Mouse (Mus musculus) MEL (cell line): ENCODE measurements around the gene Olfr67. TPM values are rescaled to one million over a fixed set of nuclear protein-coding genes. Genes with fewer than 3 reads are reported as not detected.

Source experiments
- DNase-seq: peaks from one replicate; pipeline ENCODE4 v3.0.0; 2011; ENCODE audit warnings: low read depth, low spot score
- H3K27ac ChIP-seq: 2 replicates; pipeline ENCODE4 v1.5.1; 2012; ENCODE audit warnings: low read depth, mild to moderate bottlenecking, control low read depth, low read length, moderate library complexity; ENCODE audit not compliant: control insufficient read depth
- H3K27me3 ChIP-seq, 2 experiments: fragments of 150-350 bp in 1 of 2; sonication (generic) in 1 of 2; 2 replicates each; pipeline ENCODE4 v1.6.1; 2012; ENCODE audit warnings: low read length in 2 of 2, mild to moderate bottlenecking in 2 of 2, improper control_type of control experiment in 1 of 2, moderate library complexity in 1 of 2; ENCODE audit not compliant: insufficient read depth in 2 of 2, control insufficient read depth in 1 of 2
- H3K36me3 ChIP-seq, 2 experiments: 2 replicates each; pipeline ENCODE4 v1.6.1; 2012 to 2014; ENCODE audit warnings: low read length in 2 of 2, improper control_type of control experiment in 1 of 2, inconsistent platforms in 1 of 2, mild to moderate bottlenecking in 1 of 2; ENCODE audit not compliant: insufficient read depth in 2 of 2, control insufficient read depth in 1 of 2
- H3K4me1 ChIP-seq, 2 experiments: fragments of 150-350 bp in 1 of 2; sonication (generic) in 1 of 2; 2 replicates each; pipeline ENCODE4 v1.6.1; 2012; ENCODE audit warnings: low read length in 2 of 2, improper control_type of control experiment in 1 of 2, mild to moderate bottlenecking in 1 of 2; ENCODE audit not compliant: insufficient read depth in 2 of 2, control insufficient read depth in 1 of 2
- H3K4me3 ChIP-seq, 2 experiments: fragments of 150-350 bp in 1 of 2; sonication (generic) in 1 of 2; 2 replicates each; pipeline ENCODE4 v1.5.1; 2012; ENCODE audit warnings: low read depth in 2 of 2, low read length in 2 of 2, mild to moderate bottlenecking in 2 of 2, moderate library complexity in 2 of 2, control low read depth in 1 of 2, improper control_type of control experiment in 1 of 2; ENCODE audit not compliant: control insufficient read depth in 1 of 2, insufficient read depth in 1 of 2
- H3K79me2 ChIP-seq: 2 replicates; pipeline ENCODE4 v1.6.1; 2012; ENCODE audit warnings: mild to moderate bottlenecking, low read length, moderate library complexity; ENCODE audit not compliant: control insufficient read depth, poor library complexity, insufficient read depth
- H3K9ac ChIP-seq: 2 replicates; pipeline ENCODE4 v1.6.1; 2012; ENCODE audit warnings: low read depth, mild to moderate bottlenecking, control low read depth, low read length, moderate library complexity; ENCODE audit not compliant: control insufficient read depth, poor library complexity, severe bottlenecking
- H3K9me3 ChIP-seq: fragments of 150-350 bp; sonication (generic); replicated peaks from 2 replicates; pipeline ENCODE4 v1.6.1; 2012; ENCODE audit warnings: mild to moderate bottlenecking, low read length, improper control_type of control experiment, moderate library complexity; ENCODE audit not compliant: insufficient read depth
- CHD1 ChIP-seq: IDR thresholded peaks from 2 replicates; pipeline ENCODE4 v1.6.1; 2012; ENCODE audit warnings: low read depth, mild to moderate bottlenecking, inconsistent platforms, low read length, improper control_type of control experiment
- CHD2 ChIP-seq: IDR thresholded peaks from 2 replicates; pipeline ENCODE4 v1.6.1; 2011; ENCODE audit warnings: low read length, improper control_type of control experiment
- E2F4 ChIP-seq: IDR thresholded peaks from 2 replicates; pipeline ENCODE4 v1.6.1; 2011; ENCODE audit warnings: low read depth, low read length, improper control_type of control experiment, borderline replicate concordance
- ELF1 ChIP-seq: IDR thresholded peaks from 2 replicates; pipeline ENCODE4 v1.6.1; 2014; ENCODE audit warnings: low read depth, mild to moderate bottlenecking, inconsistent platforms, low read length, improper control_type of control experiment, moderate library complexity
- EP300 ChIP-seq, 2 experiments: IDR thresholded peaks; 2 replicates each; pipeline ENCODE4 v1.6.1; 2011; ENCODE audit warnings: improper control_type of control experiment in 2 of 2, low read length in 2 of 2, low read depth in 1 of 2, mild to moderate bottlenecking in 1 of 2
- ETS1 ChIP-seq: IDR thresholded peaks from 2 replicates; pipeline ENCODE4 v1.6.1; 2012; ENCODE audit warnings: low read depth, mild to moderate bottlenecking, inconsistent platforms, low read length, improper control_type of control experiment, moderate library complexity
- GATA1 ChIP-seq: IDR thresholded peaks from 2 replicates; pipeline ENCODE4 v1.6.1; 2011; ENCODE audit warnings: low read depth, low read length, improper control_type of control experiment
- KAT2A ChIP-seq: conservative IDR thresholded peaks from 2 replicates; pipeline ENCODE4 v1.6.1; 2012; ENCODE audit warnings: low read depth, low read length, improper control_type of control experiment, inconsistent platforms
- MAFK ChIP-seq: IDR thresholded peaks from 2 replicates; pipeline ENCODE4 v1.6.1; 2011; ENCODE audit warnings: low read depth, mild to moderate bottlenecking, low read length, improper control_type of control experiment, borderline replicate concordance
- MEF2A ChIP-seq: IDR thresholded peaks from 2 replicates; pipeline ENCODE4 v1.6.1; 2014; ENCODE audit warnings: low read depth, mild to moderate bottlenecking, inconsistent platforms, low read length, improper control_type of control experiment; ENCODE audit not compliant: poor library complexity, insufficient replicate concordance, severe bottlenecking; ENCODE audit errors: extremely low read depth
- MXI1 ChIP-seq: IDR thresholded peaks from 2 replicates; pipeline ENCODE4 v1.6.1; 2011; ENCODE audit warnings: mild to moderate bottlenecking, low read depth, low read length, improper control_type of control experiment
- MYB ChIP-seq: IDR thresholded peaks from 2 replicates; pipeline ENCODE4 v1.6.1; 2011; ENCODE audit warnings: mild to moderate bottlenecking, low read depth, low read length, improper control_type of control experiment
- MYC ChIP-seq: IDR thresholded peaks from 2 replicates; pipeline ENCODE4 v1.6.1; 2011; ENCODE audit warnings: low read depth, mild to moderate bottlenecking, low read length, improper control_type of control experiment, moderate library complexity
- POLR2A ChIP-seq, 2 experiments: IDR thresholded peaks; 2 replicates each; pipeline ENCODE4 v1.6.1; 2011 to 2012; ENCODE audit warnings: low read length in 2 of 2, mild to moderate bottlenecking in 2 of 2, control low read depth in 1 of 2, improper control_type of control experiment in 1 of 2, low read depth in 1 of 2, moderate library complexity in 1 of 2; ENCODE audit not compliant: control insufficient read depth in 1 of 2, insufficient read depth in 1 of 2, poor library complexity in 1 of 2
- POLR2AphosphoS2 ChIP-seq: IDR thresholded peaks from 2 replicates; pipeline ENCODE4 v1.6.1; 2011; ENCODE audit warnings: low read length, improper control_type of control experiment
- RCOR1 ChIP-seq: IDR thresholded peaks from 2 replicates; pipeline ENCODE4 v1.6.1; 2012; ENCODE audit warnings: low read depth, mild to moderate bottlenecking, inconsistent platforms, low read length, improper control_type of control experiment
- SIN3A ChIP-seq: IDR thresholded peaks from 2 replicates; pipeline ENCODE4 v1.6.1; 2012; ENCODE audit warnings: low read length, improper control_type of control experiment, inconsistent platforms
- SMC3 ChIP-seq: IDR thresholded peaks from 2 replicates; pipeline ENCODE4 v1.6.1; 2011; ENCODE audit warnings: low read depth, low read length, improper control_type of control experiment
- TAL1 ChIP-seq: IDR thresholded peaks from 2 replicates; pipeline ENCODE4 v1.6.1; 2012; ENCODE audit warnings: mild to moderate bottlenecking, inconsistent platforms, low read length, moderate library complexity, mixed read lengths
- TBP ChIP-seq: IDR thresholded peaks from 2 replicates; pipeline ENCODE4 v1.8.0; 2011; ENCODE audit warnings: low read depth, low read length, improper control_type of control experiment
- TCF12 ChIP-seq: IDR thresholded peaks from 2 replicates; pipeline ENCODE4 v1.6.1; 2014; ENCODE audit warnings: low read depth, mild to moderate bottlenecking, inconsistent platforms, low read length, improper control_type of control experiment, moderate library complexity
- UBTF ChIP-seq: IDR thresholded peaks from 2 replicates; pipeline ENCODE4 v1.6.1; 2012; ENCODE audit warnings: low read depth, mild to moderate bottlenecking, inconsistent platforms, low read length, improper control_type of control experiment, moderate library complexity, borderline replicate concordance; ENCODE audit not compliant: insufficient read depth
- ZMIZ1 ChIP-seq: IDR thresholded peaks from 2 replicates; pipeline ENCODE4 v1.6.1; 2012; ENCODE audit warnings: low read depth, mild to moderate bottlenecking, inconsistent platforms, low read length, improper control_type of control experiment, moderate library complexity
- ZNF384 ChIP-seq: IDR thresholded peaks from 2 replicates; pipeline ENCODE4 v1.6.1; 2012; ENCODE audit warnings: low read depth, mild to moderate bottlenecking, inconsistent platforms, low read length, improper control_type of control experiment
- polyA plus RNA-seq, 2 experiments: library from polyadenylated mRNA; stranded (reverse) in 1 of 2; unstranded in 1 of 2; fragments of >175 nt in 1 of 2; fragments of >200 nt in 1 of 2; gene quantifications; 2 replicates each; pipeline versions ENCODE4 v1.2.1 to v1.2.4; 2012; ENCODE audit warnings: low replicate concordance in 2 of 2, low read depth in 1 of 2; ENCODE audit not compliant: insufficient read length in 2 of 2, insufficient read depth in 1 of 2, missing spikeins in 1 of 2
- total RNA-seq: library from RNA; depleted of rRNA; stranded (reverse); fragments of 300-350 nt; gene quantifications from 2 replicates; pipeline ENCODE4 v1.2.3, GENCODE M21; 2012

Gene Olfr67
- total and polyA plus RNA-seq, 3 experiments: not detected

DNA sequence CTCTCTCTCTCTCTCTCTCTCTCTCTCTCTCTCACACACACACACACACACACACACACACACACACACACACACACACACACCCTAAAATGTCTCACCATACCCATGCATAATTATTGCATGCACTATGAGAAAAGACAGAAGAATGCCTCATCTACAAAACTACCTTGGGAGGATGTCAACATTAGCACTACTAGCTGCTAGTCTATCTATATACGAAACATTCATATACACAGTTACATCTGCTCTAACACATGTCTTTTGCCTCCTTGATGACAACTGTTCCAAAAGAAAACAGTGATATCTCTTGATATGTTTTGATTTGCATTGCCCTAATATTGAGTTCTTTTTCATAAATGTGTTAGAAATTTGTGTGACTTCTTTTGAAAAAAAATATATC is 18.7 kb upstream of the Olfr67 start (continued):
- TF ChIP-seq MYB (no peak), SMC3 (no peak)

DNA sequence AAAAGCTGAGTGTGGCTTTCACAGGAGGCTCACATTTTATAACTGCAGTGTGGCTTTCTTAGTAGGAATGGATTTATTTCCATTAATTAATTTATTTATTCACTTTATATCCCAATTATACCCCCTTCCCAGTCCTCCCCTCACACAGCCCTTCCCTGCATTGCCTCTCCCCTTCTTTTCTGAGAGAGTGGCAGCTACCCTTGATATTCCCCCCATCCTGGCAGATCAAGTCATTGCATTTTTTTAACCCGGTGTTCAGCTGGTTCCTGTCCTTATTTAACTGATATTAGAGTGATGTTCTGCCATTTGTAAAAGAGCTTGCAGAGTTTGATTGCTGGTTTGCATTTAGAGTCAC is 18.2 kb upstream of the Olfr67 start:
- Histone ChIP-seq H3K27me3 (no peaks in the 10 kb centered on the region), H3K36me3 (peaks cover 0 to 29% of the 10 kb centered on the region in 2 experiments; a peak in 2 of 4 replicates), H3K27ac (peak overlapping the region; percentile 98), H3K79me2 (no peaks in the 10 kb centered on the region), H3K4me1 (peaks cover 23 to 24% of the 10 kb centered on the region in 2 experiments)
- peak; percentile 55 for DNase-seq
- no peak for TF ChIP-seq UBTF
- TF ChIP-seq SIN3A: peak; percentile 17; the same call in 1 of the 2 replicates
- TF ChIP-seq GATA1: no peak
- TF ChIP-seq MXI1: peak; percentile 41; the same call in 1 of the 2 replicates
- TF ChIP-seq ZNF384: peak; percentile 50
- TF ChIP-seq, all 39 proteins: peak for 3
- H3K4me3 ChIP-seq: 0 out of 4 replicates have a peak overlapping the region, but pooled peaks of 1 of the 2 experiments have one; percentile 5
- H3K9ac ChIP-seq: peak overlapping the region; percentile 54
- H3K9me3 ChIP-seq: no peaks in the 10 kb centered on the region

DNA sequence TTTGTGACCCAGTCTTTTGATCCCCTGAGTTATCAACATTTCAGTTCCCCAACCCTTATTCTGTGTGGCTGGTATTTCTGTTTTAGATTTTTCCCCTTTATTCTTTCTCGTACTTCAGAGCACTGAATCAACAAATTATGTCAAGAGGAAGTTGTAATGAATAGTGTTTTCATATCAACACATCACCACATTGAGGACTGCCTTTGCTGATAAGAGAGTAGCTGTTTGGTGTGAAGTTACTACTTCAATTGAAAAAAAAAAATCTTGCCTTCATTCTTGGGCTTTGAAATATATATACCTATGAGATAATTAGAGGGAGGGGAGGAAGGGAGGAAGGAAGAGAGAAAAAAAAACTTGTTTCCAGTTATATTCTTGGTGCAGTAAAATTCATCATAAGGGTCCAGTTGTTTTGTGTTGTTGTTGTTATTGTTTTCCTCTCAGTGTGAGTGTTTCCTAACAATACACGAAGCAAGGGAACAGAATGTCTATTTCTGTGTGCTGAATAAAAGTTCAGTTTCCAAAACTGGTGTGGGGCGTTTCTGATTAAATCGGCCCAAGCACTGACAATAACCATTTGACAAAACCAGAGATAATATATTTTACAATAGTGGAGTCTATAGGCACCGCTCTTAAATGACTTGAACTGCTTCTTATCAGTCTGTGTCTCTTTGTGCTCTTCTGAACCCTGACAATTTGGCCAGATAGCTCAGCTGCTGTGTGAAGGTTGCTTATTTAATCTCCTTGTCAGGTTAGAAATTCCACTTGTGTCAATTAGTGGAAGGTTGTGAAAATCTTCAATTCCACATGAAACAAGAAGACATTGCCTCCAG is 17.6 kb upstream of the Olfr67 start:
- peak; percentile 87 for DNase-seq
- Histone ChIP-seq H3K9me3 (no peaks in the 10 kb centered on the region), H3K36me3 (peaks cover 0 to 29% of the 10 kb centered on the region in 2 experiments; a peak in 2 of 4 replicates), H3K4me1 (peaks cover 20 to 23% of the 10 kb centered on the region in 2 experiments), H3K9ac (peak overlapping the region; percentile 54), H3K27me3 (no peaks in the 10 kb centered on the region), H3K4me3 (0 out of 4 replicates have a peak overlapping the region, but pooled peaks of 1 of the 2 experiments have one; percentile 5), H3K27ac (peak overlapping the region; percentile 98), H3K79me2 (no peaks in the 10 kb centered on the region)
- TF ChIP-seq E2F4: no peak
- peak; percentile 89 for TF ChIP-seq ZNF384
- TF ChIP-seq GATA1: peak; percentile 89
- peak; percentile 2; the same call in 1 of the 2 replicates for TF ChIP-seq SMC3
- TF ChIP-seq UBTF: no peak
- TF ChIP-seq MXI1: 0 out of 2 replicates have a peak, but pooled peaks have one; percentile 11
- TF ChIP-seq CHD1: no peak; the same call in 1 of the 2 replicates
- TF ChIP-seq ZMIZ1: no peak
- TF ChIP-seq KAT2A: no peak
- no peak for TF ChIP-seq ELF1
- TF ChIP-seq ETS1: peak; percentile 96
- no peak; a peak in 1 of 4 replicates for TF ChIP-seq POLR2A (IDR thresholded peaks at IDR 0.05; ENCODE audit: control insufficient read depth in 1 of 2, insufficient read depth in 1 of 2, low read depth in 1 of 2, low read length in 2 of 2, poor library complexity in 1 of 2)
- no peak for TF ChIP-seq MEF2A
- no peak for TF ChIP-seq MYC
- TF ChIP-seq MYB: peak; percentile 67
- TF ChIP-seq TBP: peak; percentile 48; the same call in 1 of the 2 replicates
- peak; percentile 86 for TF ChIP-seq TCF12
- no peak for TF ChIP-seq CHD2
- peak; percentile 88 for TF ChIP-seq TAL1
- peak; percentile 62 for TF ChIP-seq SIN3A
- TF ChIP-seq EP300 (IDR thresholded peaks at IDR 0.05; ENCODE audit: low read depth in 1 of 2, low read length in 2 of 2): peak; percentile 84 to 88
- 0 out of 2 replicates have a peak, but pooled peaks have one; percentile 56 for TF ChIP-seq MAFK
- TF ChIP-seq POLR2AphosphoS2: no peak
- peak; percentile 45 for TF ChIP-seq RCOR1
